Mouse (Mus musculus): Measurements from ENCODE around the gene Wtap. TPM values are rescaled to one million over a fixed set of nuclear protein-coding genes. Genes with fewer than 3 reads are reported as not detected.
"Not testable (repeated sequence)": the region's sequence is repeated elsewhere in the genome, so short reads cannot be mapped to it uniquely, and the experiment has no call there.

Gene Wtap
- polyA plus RNA-seq, 1 experiment from 2014 or later = 87.2 TPM

DNA sequence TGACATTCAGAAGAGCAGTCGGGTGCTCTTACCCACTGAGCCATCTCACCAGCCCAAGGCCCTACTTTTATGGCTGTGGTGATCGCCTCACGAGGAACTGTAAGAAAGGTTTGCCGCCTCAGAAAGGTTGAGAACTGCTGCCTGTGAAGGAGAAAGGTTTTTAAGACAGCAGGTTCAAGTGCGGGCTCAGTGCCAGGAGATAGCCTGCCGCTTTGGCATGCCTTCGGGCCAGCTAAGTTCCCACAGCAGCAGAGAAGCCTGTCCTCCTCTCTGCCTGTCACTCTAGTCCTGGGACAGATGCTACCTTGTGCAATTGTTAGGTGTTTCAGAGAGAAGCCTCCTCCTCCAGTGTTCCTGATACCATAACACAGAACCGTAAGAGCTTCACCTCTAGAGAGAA is 37.3 kb downstream of the Wtap start:
- H3K27me3 ChIP-seq (replicated peaks; ENCODE audit: control insufficient read depth, insufficient read depth, low read length) = no peaks in the 10 kb centered on the region
- no peak overlapping the region for H3K4me2 ChIP-seq (replicated peaks; ENCODE audit: low read depth)
- H3K4me3 ChIP-seq (ENCODE audit: low read depth, low read length) = no peak overlapping the region
- H3K36me3 ChIP-seq (ENCODE audit: control insufficient read depth, insufficient read depth) = peaks cover 15% of the 10 kb centered on the region
- TF ChIP-seq CTCF (IDR thresholded peaks at IDR 0.05; ENCODE audit: low read depth) = no peak
- WGBS = 88% methylated on average over 8 of the region's 8 CpGs
- H3K4me1 ChIP-seq (replicated peaks; ENCODE audit: control insufficient read depth, insufficient read depth, low read length) = peaks cover 4% of the 10 kb centered on the region; the same call in 1 of the 2 replicates
- peak overlapping the region; percentile 35; the same call in 1 of the 2 replicates for H3K27ac ChIP-seq (ENCODE audit: low read depth, low read length)
- no peak overlapping the region for H3K9ac ChIP-seq (ENCODE audit: low read depth, low read length)
- no peaks in the 10 kb centered on the region for H3K9me3 ChIP-seq (ENCODE audit: control insufficient read depth)
- ATAC-seq = no peak

DNA sequence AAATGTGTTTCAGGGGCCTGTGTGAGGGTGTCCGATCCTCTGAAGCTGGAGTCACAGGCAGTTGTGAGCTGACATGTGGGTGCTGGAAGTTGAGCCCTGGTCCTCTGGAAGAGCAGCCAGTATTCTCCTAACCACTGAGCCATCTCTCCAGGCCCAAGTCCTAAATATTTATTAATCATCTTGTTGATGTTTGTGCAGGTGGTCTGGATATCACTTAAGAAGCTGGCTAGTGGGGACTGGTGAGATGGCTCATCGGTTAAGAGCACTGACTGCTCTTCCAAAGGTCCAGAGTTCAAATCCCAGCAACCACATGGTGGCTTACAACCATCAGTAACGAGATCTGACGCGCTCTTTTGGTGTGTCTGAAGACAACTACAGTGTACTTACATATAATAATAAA is 44.3 kb downstream of the Wtap start:
- H3K4me1 ChIP-seq (replicated peaks; ENCODE audit: control insufficient read depth, insufficient read depth, low read length) = no peaks in the 10 kb centered on the region
- ATAC-seq = no peak
- H3K36me3 ChIP-seq (ENCODE audit: control insufficient read depth, insufficient read depth) = peaks cover 54% of the 10 kb centered on the region
- H3K9me3 ChIP-seq (ENCODE audit: control insufficient read depth) = no peaks in the 10 kb centered on the region
- TF ChIP-seq CTCF (IDR thresholded peaks at IDR 0.05; ENCODE audit: low read depth) = no peak
- WGBS = 87% methylated on average over 5 of the region's 5 CpGs
- no peak overlapping the region for H3K9ac ChIP-seq (ENCODE audit: low read depth, low read length)
- H3K4me2 ChIP-seq (replicated peaks; ENCODE audit: low read depth) = no peak overlapping the region
- H3K27ac ChIP-seq (ENCODE audit: low read depth, low read length) = no peak overlapping the region
- no peaks in the 10 kb centered on the region for H3K27me3 ChIP-seq (replicated peaks; ENCODE audit: control insufficient read depth, insufficient read depth, low read length)
- no peak overlapping the region for H3K4me3 ChIP-seq (ENCODE audit: low read depth, low read length)

DNA sequence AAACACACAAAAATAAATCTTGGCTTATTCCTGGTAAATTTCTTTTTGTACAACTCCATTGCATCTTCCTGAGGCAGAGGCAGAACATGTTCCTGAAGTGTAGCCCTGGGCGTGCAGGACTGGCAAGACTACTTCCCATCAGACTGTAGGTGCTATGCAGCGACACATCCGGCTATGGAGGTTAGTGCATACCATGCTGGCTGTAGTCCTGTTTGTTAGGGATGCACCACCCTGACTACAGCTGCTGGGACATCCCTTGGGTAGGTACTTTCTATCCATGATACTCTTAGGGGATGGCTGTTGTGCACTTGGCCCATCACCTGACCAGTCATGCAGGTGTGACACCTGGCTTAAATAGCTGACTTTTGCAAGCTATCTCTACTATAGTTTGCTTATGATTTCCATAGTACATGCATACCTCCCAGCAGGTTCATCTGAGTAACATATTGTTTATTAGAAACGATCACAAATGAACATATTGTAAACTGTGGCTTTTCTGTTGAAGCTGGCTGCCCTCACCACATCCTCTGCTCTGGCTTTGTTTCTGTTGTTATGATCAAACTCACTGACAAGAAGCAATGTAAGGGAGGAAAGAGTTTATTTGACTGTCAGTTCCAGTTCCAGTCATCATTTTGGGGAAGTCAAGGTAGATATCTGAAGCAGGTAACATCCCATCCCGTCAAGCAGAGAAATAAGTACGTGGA is 51.4 kb downstream of the Wtap start:
- Histone ChIP-seq H3K4me2 (replicated peaks; ENCODE audit: low read depth) (no peak overlapping the region), H3K27ac (ENCODE audit: low read depth, low read length) (no peak overlapping the region), H3K27me3 (replicated peaks; ENCODE audit: control insufficient read depth, insufficient read depth, low read length) (no peaks in the 10 kb centered on the region), H3K9ac (ENCODE audit: low read depth, low read length) (no peak overlapping the region), H3K36me3 (ENCODE audit: control insufficient read depth, insufficient read depth) (peaks cover 28% of the 10 kb centered on the region), H3K4me1 (replicated peaks; ENCODE audit: control insufficient read depth, insufficient read depth, low read length) (no peaks in the 10 kb centered on the region), H3K9me3 (ENCODE audit: control insufficient read depth) (no peaks in the 10 kb centered on the region), H3K4me3 (ENCODE audit: low read depth, low read length) (no peak overlapping the region)
- ATAC-seq = no peak
- WGBS = 90% methylated on average over 6 of the region's 6 CpGs
- TF ChIP-seq CTCF (IDR thresholded peaks at IDR 0.05; ENCODE audit: low read depth) = no peak

DNA sequence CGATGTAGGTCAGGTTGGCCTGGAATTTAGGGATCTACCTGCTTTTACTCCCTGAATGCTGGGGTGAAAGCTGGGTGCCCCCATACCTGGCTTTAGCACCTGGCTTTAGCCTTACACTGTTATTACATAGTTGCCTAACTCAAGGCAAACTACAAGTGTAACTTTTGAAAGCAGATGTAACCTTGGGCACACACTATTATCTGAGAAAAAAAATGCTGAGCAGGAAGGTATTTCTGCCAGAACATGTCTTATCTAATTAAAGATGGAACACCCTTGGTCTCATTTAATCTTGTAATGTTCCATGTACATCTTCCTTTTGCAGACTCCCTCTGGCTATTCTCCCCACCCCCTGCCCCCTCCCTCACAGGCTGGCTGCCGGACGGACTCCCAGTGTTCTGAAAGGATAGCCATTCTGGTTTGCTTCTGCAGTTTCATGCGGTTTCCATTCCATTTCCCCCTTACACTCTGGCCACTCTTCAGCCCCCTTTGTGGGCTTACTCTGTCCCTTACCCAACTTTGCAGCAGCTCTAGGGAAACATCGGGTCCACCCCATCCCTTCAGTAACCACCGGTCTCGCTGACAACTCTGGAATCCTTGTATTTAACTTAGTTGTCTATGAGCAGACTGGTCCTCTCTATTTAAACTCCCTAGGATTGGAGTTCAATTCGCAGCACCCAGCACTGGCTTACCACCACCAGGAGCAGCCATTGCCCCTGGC is 52.3 kb downstream of the Wtap start:
- ATAC-seq = no peak
- Histone ChIP-seq H3K4me1 (replicated peaks; ENCODE audit: control insufficient read depth, insufficient read depth, low read length) (no peaks in the 10 kb centered on the region), H3K36me3 (ENCODE audit: control insufficient read depth, insufficient read depth) (peaks cover 23% of the 10 kb centered on the region), H3K9me3 (ENCODE audit: control insufficient read depth) (no peaks in the 10 kb centered on the region), H3K9ac (ENCODE audit: low read depth, low read length) (no peak overlapping the region), H3K4me3 (ENCODE audit: low read depth, low read length) (no peak overlapping the region), H3K4me2 (replicated peaks; ENCODE audit: low read depth) (no peak overlapping the region), H3K27ac (ENCODE audit: low read depth, low read length) (no peak overlapping the region), H3K27me3 (replicated peaks; ENCODE audit: control insufficient read depth, insufficient read depth, low read length) (no peaks in the 10 kb centered on the region)
- 80% methylated on average over 8 of the region's 8 CpGs for WGBS
- no peak for TF ChIP-seq CTCF (IDR thresholded peaks at IDR 0.05; ENCODE audit: low read depth)

DNA sequence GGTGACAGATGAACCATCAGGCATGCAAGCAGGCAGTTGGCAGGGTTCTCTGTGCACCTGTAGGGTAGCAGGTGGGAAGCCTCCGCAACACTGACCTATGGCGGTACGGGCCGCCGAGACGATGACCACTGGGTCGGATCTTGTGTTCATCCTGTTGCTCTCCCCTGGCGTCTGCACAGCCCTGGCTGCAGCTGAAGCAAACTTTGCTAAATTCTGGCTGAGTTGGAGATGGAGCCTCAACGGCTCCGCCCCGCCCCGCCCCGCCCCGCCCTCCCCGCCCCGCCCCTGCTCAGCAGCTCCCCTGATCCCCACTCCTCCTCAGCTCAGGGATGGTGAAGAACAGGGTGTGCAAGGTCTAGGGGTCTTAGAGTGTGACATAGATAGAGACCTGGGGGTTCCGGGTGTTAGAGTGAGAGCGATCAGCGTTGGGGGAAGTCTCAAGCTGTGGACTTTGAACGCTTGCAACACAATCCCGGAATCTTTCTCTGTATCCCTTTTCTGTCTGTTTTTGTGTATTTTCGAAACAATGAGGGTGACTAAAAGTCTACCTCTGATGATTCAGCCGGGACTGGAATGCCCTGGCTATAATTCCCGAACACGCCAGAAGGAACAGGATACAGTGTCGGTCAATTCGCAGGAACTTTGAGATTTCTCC is 53.7 kb downstream of the Wtap start, which contains the start of gene Acat3:
TSS of gene Acat3 (minus strand) at position 450 of the 655 bp plus-strand sequence.
- Histone ChIP-seq H3K27me3 (replicated peaks; ENCODE audit: control insufficient read depth, insufficient read depth, low read length) (no peaks in the 10 kb centered on the region), H3K9ac (ENCODE audit: low read depth, low read length) (peak within 1 kb of the TSS; percentile 26), H3K9me3 (ENCODE audit: control insufficient read depth) (no peaks in the 10 kb centered on the region), H3K4me1 (replicated peaks; ENCODE audit: control insufficient read depth, insufficient read depth, low read length) (no peaks in the 10 kb centered on the region), H3K4me2 (replicated peaks; ENCODE audit: low read depth) (peak within 1 kb of the TSS; percentile 69), H3K4me3 (ENCODE audit: low read depth, low read length) (peak within 1 kb of the TSS; percentile 43), H3K36me3 (ENCODE audit: control insufficient read depth, insufficient read depth) (peaks cover 15% of the 10 kb centered on the region), H3K27ac (ENCODE audit: low read depth, low read length) (peak within 1 kb of the TSS; percentile 41)
- TF ChIP-seq CTCF (IDR thresholded peaks at IDR 0.05; ENCODE audit: low read depth) = no peak
- peak; percentile 66 for ATAC-seq
- 6% methylated on average over 27 of the region's 27 CpGs for WGBS

DNA sequence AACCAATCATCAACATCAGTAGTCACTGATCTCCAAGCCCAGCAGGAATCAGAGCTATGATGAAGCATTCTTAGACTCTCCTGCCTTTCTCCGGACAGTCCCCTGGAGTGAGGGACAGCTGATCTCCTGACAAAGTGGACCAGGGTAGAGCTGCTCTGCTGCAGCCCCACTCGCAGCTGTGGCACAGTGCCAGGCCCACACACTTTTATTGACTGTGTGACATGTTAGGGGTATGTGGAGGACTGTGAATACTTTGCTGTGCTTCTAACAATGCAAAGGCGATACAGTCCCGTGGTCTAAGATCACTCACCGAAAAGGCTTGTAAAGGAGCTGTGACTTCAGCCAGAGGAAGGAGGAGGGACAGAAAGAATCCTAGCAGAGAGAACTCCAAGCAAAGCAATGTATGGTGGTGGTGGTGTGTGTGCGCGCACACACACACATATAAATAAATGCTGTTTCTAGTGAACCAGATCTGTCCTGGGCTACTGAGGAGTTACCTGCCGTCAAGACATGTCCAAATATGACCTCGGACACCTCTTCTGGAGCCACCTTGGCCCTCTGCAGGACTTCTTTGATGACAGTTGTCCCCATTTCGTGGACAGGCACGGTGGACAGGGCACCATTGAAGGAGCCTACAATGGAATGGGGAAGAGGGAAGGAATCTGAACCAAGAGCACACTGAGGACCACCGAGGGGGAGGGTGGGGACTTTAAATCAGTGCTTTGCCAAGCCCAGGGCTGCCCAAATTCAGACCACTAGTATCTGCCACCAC is 54.4 kb downstream of the Wtap start:
- WGBS = 50% methylated on average over 2 of the region's 12 CpGs
- peak; percentile 13; the same call in 1 of the 2 replicates for ATAC-seq
- Histone ChIP-seq H3K36me3 (ENCODE audit: control insufficient read depth, insufficient read depth) (peaks cover 10% of the 10 kb centered on the region), H3K4me2 (replicated peaks; ENCODE audit: low read depth) (peak overlapping the region; percentile 69), H3K4me3 (ENCODE audit: low read depth, low read length) (peak overlapping the region; percentile 43)
- not testable (repeated sequence) for H3K27ac ChIP-seq (ENCODE audit: low read depth, low read length); H3K9me3 ChIP-seq (ENCODE audit: control insufficient read depth); H3K9ac ChIP-seq (ENCODE audit: low read depth, low read length); H3K27me3 ChIP-seq (replicated peaks; ENCODE audit: control insufficient read depth, insufficient read depth, low read length); H3K4me1 ChIP-seq (replicated peaks; ENCODE audit: control insufficient read depth, insufficient read depth, low read length)
